Mouse (Mus musculus): ENCODE measurements around the gene Tbxas1. TPM values are rescaled to one million over a fixed set of nuclear protein-coding genes. Genes with fewer than 3 reads are reported as not detected.

The Tbxas1 gene
- not detected in 2 replicates for total RNA-seq (2012; rRNA removed)
- total RNA-seq (2014; rRNA removed) = not detected in 2 replicates
- polyA plus RNA-seq (2012; ENCODE audit: insufficient read length, low read depth) = not detected in 2 replicates

DNA sequence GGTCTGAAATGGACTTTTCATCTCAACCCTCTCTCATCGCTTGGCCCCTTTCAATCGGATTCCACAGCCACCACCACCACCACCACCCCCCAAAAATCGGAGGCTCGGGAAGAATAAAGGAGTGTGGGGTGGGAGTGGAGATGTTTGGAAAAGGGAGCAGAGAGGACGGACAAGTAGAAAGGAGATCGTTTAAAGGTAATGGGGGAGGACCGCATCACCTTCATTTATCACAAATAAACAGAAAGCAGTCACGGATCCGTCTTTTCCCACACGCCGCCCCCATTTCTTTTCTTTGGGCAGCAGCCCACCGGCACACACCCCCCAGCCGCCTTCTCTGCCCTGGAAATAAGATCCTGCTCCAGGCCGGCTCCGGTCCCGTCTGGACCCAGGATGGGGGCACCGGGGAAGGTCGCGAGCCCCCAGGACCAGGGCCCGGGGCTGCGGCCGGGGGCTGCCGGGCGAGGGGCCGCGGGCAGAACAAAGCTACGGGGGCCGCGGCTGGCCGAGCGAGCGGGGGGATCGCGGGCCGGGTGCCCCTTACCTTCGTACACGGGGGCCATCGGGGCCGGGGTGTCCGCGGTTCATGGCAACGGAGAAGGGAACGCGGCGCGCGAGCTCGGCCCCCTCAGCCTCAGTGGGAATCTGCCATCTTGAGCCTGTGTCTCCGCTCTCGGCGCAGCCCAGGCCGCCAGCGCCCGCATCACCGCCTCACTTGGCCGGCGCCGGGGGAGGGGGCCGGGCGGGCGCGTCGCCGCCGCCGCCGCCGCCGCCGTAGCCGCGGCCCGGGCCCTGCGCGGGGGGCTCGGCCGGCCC lies at the start of gene Tbxas1:
Tbxas1 (plus strand) TSS at position 147 of the 813 bp plus-strand sequence.
- Histone ChIP-seq H3K36me3 (replicated peaks in 1 of 2; ENCODE audit: control insufficient read depth in 1 of 2, insufficient read depth in 1 of 2, low read length in 1 of 2) (no peaks in the 10 kb centered on the region), H3K27ac (ENCODE audit: insufficient read depth, low read depth) (no peak within 1 kb of the TSS), H3K27me3 (replicated peaks) (peaks cover 40% of the 10 kb centered on the region), H3K4me1 (ENCODE audit: control insufficient read depth in 1 of 2, insufficient read depth in 2 of 2) (peaks cover 2 to 19% of the 10 kb centered on the region in 2 experiments; a peak in 3 of 4 replicates), H3K4me2 (ENCODE audit: insufficient read depth, low read depth, poor library complexity, severe bottlenecking) (peak within 1 kb of the TSS; percentile 89), H3K4me3 (replicated peaks in 1 of 3; ENCODE audit: low read depth in 2 of 3, low read length in 2 of 3, poor library complexity in 1 of 3) (peak within 1 kb of the TSS; percentile 71 to 81 (median 77)), H3K9me3 (replicated peaks; ENCODE audit: low read length) (peaks cover 2% of the 10 kb centered on the region), H3K9ac (ENCODE audit: insufficient read depth, low read depth) (peak within 1 kb of the TSS; percentile 80), H3K79me2 (replicated peaks; ENCODE audit: control insufficient read depth, extremely low read depth, insufficient read depth, poor library complexity, severe bottlenecking) (0 out of 2 replicates have a peak, but pooled peaks cover 4% of the 10 kb centered on the region)
- dilution Hi-C loops (cut with MboI; ENCODE audit: extremely low pct_ligation_motif_present, extremely low pct_unique_long_range_greater_than_20kb, low sequenced_read_pairs) (no loop called here), in situ Hi-C loops (cut with MboI; ENCODE audit: low pct_ligation_motif_present, low pct_unique_long_range_greater_than_20kb, low sequenced_read_pairs) (no loop called here)
- no peak for TF ChIP-seq ZNF384 (IDR thresholded peaks at IDR 0.05; ENCODE audit: low read depth, low read length)
- no peak for TF ChIP-seq KAT2A (IDR thresholded peaks at IDR 0.05; ENCODE audit: insufficient replicate concordance, low read length)
- no peak for TF ChIP-seq CHD1 (IDR thresholded peaks at IDR 0.05; ENCODE audit: low read depth, low read length)
- no peak for TF ChIP-seq JUND (conservative IDR thresholded peaks at IDR 0.05; ENCODE audit: low read depth, low read length)
- TF ChIP-seq TBP (conservative IDR thresholded peaks at IDR 0.05; ENCODE audit: low read depth, low read length) = no peak
- 0 out of 2 replicates have a peak, but pooled peaks have one; percentile 20 for TF ChIP-seq TCF12 (IDR thresholded peaks at IDR 0.05; ENCODE audit: low read depth, low read length)
- no peak for DNase-seq (ENCODE audit: extremely low read depth)

DNA sequence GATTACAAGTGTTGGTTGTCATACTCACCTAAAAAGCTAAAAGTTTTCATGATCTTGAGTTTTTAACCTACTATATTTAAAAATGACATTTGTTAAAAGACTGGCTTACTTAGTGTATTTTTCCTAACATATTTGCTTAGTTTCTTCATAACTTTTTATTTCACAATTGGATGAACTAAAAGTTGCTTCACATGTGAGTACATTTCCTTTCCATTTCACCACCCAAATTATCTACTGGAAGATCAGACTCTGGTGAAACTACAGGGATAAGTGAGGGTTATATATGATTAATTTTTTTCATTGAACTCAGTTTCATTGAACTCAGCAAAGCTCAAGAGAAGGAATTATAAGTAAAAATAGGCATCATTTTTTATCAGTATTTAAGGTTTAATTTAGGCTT lies 49.3 kb upstream of the Tbxas1 start:
- no peaks in the 10 kb centered on the region for H3K27me3 ChIP-seq (replicated peaks)
- DNase-seq (ENCODE audit: extremely low read depth) = no peak
- H3K4me3 ChIP-seq (replicated peaks in 1 of 3; ENCODE audit: low read depth in 2 of 3, low read length in 2 of 3, poor library complexity in 1 of 3) = no peak overlapping the region
- no peak overlapping the region for H3K9ac ChIP-seq (ENCODE audit: insufficient read depth, low read depth)
- H3K79me2 ChIP-seq (replicated peaks; ENCODE audit: control insufficient read depth, extremely low read depth, insufficient read depth, poor library complexity, severe bottlenecking) = no peaks in the 10 kb centered on the region
- no peaks in the 10 kb centered on the region for H3K9me3 ChIP-seq (replicated peaks; ENCODE audit: low read length)
- dilution Hi-C loops (cut with MboI; ENCODE audit: extremely low pct_ligation_motif_present, extremely low pct_unique_long_range_greater_than_20kb, low sequenced_read_pairs) = no loop called here
- in situ Hi-C loops (cut with MboI; ENCODE audit: low pct_ligation_motif_present, low pct_unique_long_range_greater_than_20kb, low sequenced_read_pairs) = no loop called here
- H3K4me1 ChIP-seq (ENCODE audit: control insufficient read depth in 1 of 2, insufficient read depth in 2 of 2) = peaks cover 0 to 6% of the 10 kb centered on the region in 2 experiments; a peak in 2 of 4 replicates
- no peak overlapping the region for H3K27ac ChIP-seq (ENCODE audit: insufficient read depth, low read depth)
- TF ChIP-seq RAD21 (IDR thresholded peaks at IDR 0.05; ENCODE audit: low read depth, low read length) = no peak
- no peaks in the 10 kb centered on the region for H3K36me3 ChIP-seq (replicated peaks in 1 of 2; ENCODE audit: control insufficient read depth in 1 of 2, insufficient read depth in 1 of 2, low read length in 1 of 2)
- no peak overlapping the region for H3K4me2 ChIP-seq (ENCODE audit: insufficient read depth, low read depth, poor library complexity, severe bottlenecking)

DNA sequence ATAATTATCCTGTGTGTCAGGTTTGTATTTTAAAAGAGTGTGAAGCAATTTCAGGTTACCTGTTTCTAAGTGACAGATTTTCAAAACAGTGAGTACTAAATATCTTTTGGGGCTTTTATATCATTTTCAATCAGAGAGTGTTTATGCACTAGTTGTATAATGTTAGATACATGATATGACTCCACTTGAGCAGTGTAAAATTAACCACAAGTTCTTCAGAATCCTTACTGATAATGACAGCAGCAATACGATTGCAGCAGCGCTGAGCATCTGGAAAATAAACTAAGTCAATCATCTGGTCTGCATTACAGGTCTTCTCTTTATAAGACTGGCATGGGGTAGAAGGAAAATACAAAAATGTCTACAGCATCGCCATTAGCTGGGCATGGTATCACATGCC lies 48.3 kb upstream of the Tbxas1 start:
- dilution Hi-C loops (cut with MboI; ENCODE audit: extremely low pct_ligation_motif_present, extremely low pct_unique_long_range_greater_than_20kb, low sequenced_read_pairs) (no loop called here), in situ Hi-C loops (cut with MboI; ENCODE audit: low pct_ligation_motif_present, low pct_unique_long_range_greater_than_20kb, low sequenced_read_pairs) (no loop called here)
- Histone ChIP-seq H3K27me3 (replicated peaks) (no peaks in the 10 kb centered on the region), H3K4me1 (ENCODE audit: control insufficient read depth in 1 of 2, insufficient read depth in 2 of 2) (no peaks in the 10 kb centered on the region), H3K27ac (ENCODE audit: insufficient read depth, low read depth) (no peak overlapping the region), H3K4me2 (ENCODE audit: insufficient read depth, low read depth, poor library complexity, severe bottlenecking) (no peak overlapping the region), H3K9ac (ENCODE audit: insufficient read depth, low read depth) (no peak overlapping the region), H3K36me3 (replicated peaks in 1 of 2; ENCODE audit: control insufficient read depth in 1 of 2, insufficient read depth in 1 of 2, low read length in 1 of 2) (no peaks in the 10 kb centered on the region), H3K79me2 (replicated peaks; ENCODE audit: control insufficient read depth, extremely low read depth, insufficient read depth, poor library complexity, severe bottlenecking) (no peaks in the 10 kb centered on the region), H3K4me3 (replicated peaks in 1 of 3; ENCODE audit: low read depth in 2 of 3, low read length in 2 of 3, poor library complexity in 1 of 3) (no peak overlapping the region), H3K9me3 (replicated peaks; ENCODE audit: low read length) (no peaks in the 10 kb centered on the region)
- DNase-seq (ENCODE audit: extremely low read depth) = no peak
- TF ChIP-seq MAX (IDR thresholded peaks at IDR 0.05; ENCODE audit: low read length) (no peak), GABPA (IDR thresholded peaks at IDR 0.05; ENCODE audit: insufficient replicate concordance, low read depth, low read length) (no peak), RCOR1 (conservative IDR thresholded peaks at IDR 0.05; ENCODE audit: low read depth, low read length) (no peak), IRF4 (IDR thresholded peaks at IDR 0.05; ENCODE audit: low read depth, low read length) (no peak), ZMIZ1 (IDR thresholded peaks at IDR 0.05; ENCODE audit: low read depth, low read length) (no peak), NELFE (IDR thresholded peaks at IDR 0.05; ENCODE audit: low read depth, low read length) (no peak), POLR2A (IDR thresholded peaks at IDR 0.05; ENCODE audit: low read depth, low read length) (no peak), ETS1 (conservative IDR thresholded peaks at IDR 0.05; ENCODE audit: low read depth, low read length) (no peak), SMC3 (IDR thresholded peaks at IDR 0.05; ENCODE audit: low read depth, low read length) (no peak), JUND (conservative IDR thresholded peaks at IDR 0.05; ENCODE audit: low read depth, low read length) (no peak), ELF1 (IDR thresholded peaks at IDR 0.05; ENCODE audit: low read depth, low read length) (no peak), CHD2 (IDR thresholded peaks at IDR 0.05; ENCODE audit: low read length) (no peak), PAX5 (IDR thresholded peaks at IDR 0.05; ENCODE audit: low read length) (no peak), POLR2AphosphoS2 (IDR thresholded peaks at IDR 0.05; ENCODE audit: low read depth, low read length) (no peak), BHLHE40 (IDR thresholded peaks at IDR 0.05; ENCODE audit: low read depth, low read length) (no peak), HCFC1 (IDR thresholded peaks at IDR 0.05; ENCODE audit: low read depth, low read length) (no peak)

All from CH12.LX (cell line).